Mouse (Mus musculus) midbrain, embryonic 16.5 days (tissue): ENCODE data around the gene Tcf7l2. TPM values are rescaled to one million over a fixed set of nuclear protein-coding genes. Genes with fewer than 3 reads are reported as not detected.

Experiments used
- ATAC-seq: fragments of 200-750 bp; cut with Nextera tagmentation; 2 replicates; pipeline ENCODE4 v1.8.0; 2017; ENCODE audit warnings: moderate TSS enrichment
- H3K27ac ChIP-seq: fragments of 300-500 bp; sonication (generic); 2 replicates; pipeline ENCODE4 v1.5.1; 2014; ENCODE audit warnings: mild to moderate bottlenecking, low read length, mixed read lengths
- H3K27me3 ChIP-seq: fragments of 300-500 bp; sonication (generic); 2 replicates; pipeline ENCODE4 v1.6.1; 2014; ENCODE audit warnings: low read depth, low read length, mixed read lengths; ENCODE audit not compliant: control insufficient read depth, insufficient read depth
- H3K36me3 ChIP-seq: fragments of 300-500 bp; sonication (generic); 2 replicates; pipeline ENCODE4 v1.6.1; 2014; ENCODE audit warnings: mild to moderate bottlenecking, low read length, moderate library complexity, mixed read lengths; ENCODE audit not compliant: control insufficient read depth, insufficient read depth
- H3K4me1 ChIP-seq: fragments of 300-500 bp; sonication (generic); 2 replicates; pipeline ENCODE4 v1.6.1; 2014; ENCODE audit warnings: mild to moderate bottlenecking, low read length, mixed read lengths; ENCODE audit not compliant: control insufficient read depth, insufficient read depth
- H3K4me2 ChIP-seq: fragments of 300-500 bp; sonication (generic); 2 replicates; pipeline ENCODE4 v1.6.1; 2014; ENCODE audit warnings: mild to moderate bottlenecking, low read length, mixed read lengths
- H3K4me3 ChIP-seq: fragments of 300-500 bp; sonication (generic); 2 replicates; pipeline ENCODE4 v1.5.1; 2014; ENCODE audit warnings: low read depth, mild to moderate bottlenecking, low read length, moderate library complexity, mixed read lengths
- H3K9ac ChIP-seq: fragments of 300-500 bp; sonication (generic); 2 replicates; pipeline ENCODE4 v1.6.1; 2014; ENCODE audit warnings: low read depth, low read length, mixed read lengths
- H3K9me3 ChIP-seq: fragments of 300-500 bp; sonication (generic); replicated peaks from 2 replicates; pipeline ENCODE4 v1.6.1; 2014; ENCODE audit warnings: mild to moderate bottlenecking, low read length, mixed read lengths; ENCODE audit not compliant: control insufficient read depth, poor library complexity, severe bottlenecking
- WGBS: fragments of 180-500 bp; shearing (Covaris S2); extraction: QIAGEN DNeasy Blood & Tissue Kit; methylation state at CpG from one replicate; pipeline ENCODE4 v1.1.7; 2014; 5-methylcytosine and 5-hydroxymethylcytosine counted together
- polyA plus RNA-seq: library from polyadenylated mRNA; unstranded; fragments of >200 nt; fragmentation: Nextera tagmentation; extraction: Ambion mirVana; gene quantifications from 2 replicates; pipeline ENCODE4 v1.2.1, GENCODE M21; 2015

Tcf7l2 gene
- polyA plus RNA-seq, 1 experiment from 2014 or later: 824 TPM

DNA sequence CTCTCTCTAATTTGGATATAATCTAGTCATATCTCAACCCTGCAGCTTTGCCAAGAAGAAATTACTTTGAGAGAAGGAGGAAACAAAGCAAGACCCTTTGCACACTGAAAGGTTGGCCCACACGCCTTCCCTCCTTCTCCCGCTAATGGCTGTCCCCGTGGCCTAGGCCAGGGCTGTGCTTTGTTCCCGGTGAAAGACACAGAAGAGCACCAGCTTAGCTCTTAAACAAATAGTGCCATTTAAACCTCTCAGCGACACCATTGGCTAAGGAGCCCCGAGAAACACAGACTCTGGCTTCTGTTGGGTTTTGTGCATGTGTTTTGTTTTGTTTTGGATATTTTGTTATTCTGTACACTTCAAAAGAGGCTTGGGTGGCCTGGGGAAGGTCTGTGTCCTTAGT, 37.5 kb upstream of the Tcf7l2 start:
- WGBS: 20% methylated on average over 6 of the region's 6 CpGs

DNA sequence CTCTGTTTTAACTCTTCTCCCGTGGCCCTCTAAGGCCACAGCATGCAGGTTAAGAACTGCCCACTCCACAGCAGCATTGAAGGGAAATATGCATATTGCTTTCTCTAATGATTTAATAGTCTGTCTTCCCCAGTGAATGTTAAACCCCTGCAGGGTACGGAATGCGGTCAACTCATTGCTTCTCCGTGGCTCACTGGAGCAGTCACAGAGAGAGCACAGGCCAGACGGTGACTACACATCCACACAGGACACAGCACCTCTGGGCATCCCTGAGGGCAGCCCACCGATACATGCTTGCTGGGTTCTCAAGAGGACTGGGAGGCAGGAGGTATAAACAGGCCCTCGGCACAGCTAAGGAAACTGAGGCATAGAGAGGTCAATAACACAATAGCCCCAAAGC, 35.3 kb upstream of the Tcf7l2 start:
- Histone ChIP-seq H3K4me2 (no peak overlapping the region), H3K4me1 (no peaks in the 10 kb centered on the region; the same call in 1 of the 2 replicates), H3K9ac (no peak overlapping the region), H3K27me3 (no peaks in the 10 kb centered on the region), H3K27ac (no peak overlapping the region), H3K4me3 (no peak overlapping the region), H3K36me3 (no peaks in the 10 kb centered on the region), H3K9me3 (no peaks in the 10 kb centered on the region)
- WGBS: 74% methylated on average over 7 of the region's 7 CpGs
- no peak for ATAC-seq

More for the DNA sequence above, 37.5 kb upstream of the Tcf7l2 start:
- H3K27me3 ChIP-seq: no peaks in the 10 kb centered on the region
- no peak overlapping the region for H3K4me2 ChIP-seq
- no peaks in the 10 kb centered on the region for H3K36me3 ChIP-seq
- H3K4me3 ChIP-seq: no peak overlapping the region
- no peaks in the 10 kb centered on the region for H3K9me3 ChIP-seq
- no peaks in the 10 kb centered on the region; the same call in 1 of the 2 replicates for H3K4me1 ChIP-seq
- no peak overlapping the region for H3K9ac ChIP-seq
- no peak for ATAC-seq
- H3K27ac ChIP-seq: no peak overlapping the region

DNA sequence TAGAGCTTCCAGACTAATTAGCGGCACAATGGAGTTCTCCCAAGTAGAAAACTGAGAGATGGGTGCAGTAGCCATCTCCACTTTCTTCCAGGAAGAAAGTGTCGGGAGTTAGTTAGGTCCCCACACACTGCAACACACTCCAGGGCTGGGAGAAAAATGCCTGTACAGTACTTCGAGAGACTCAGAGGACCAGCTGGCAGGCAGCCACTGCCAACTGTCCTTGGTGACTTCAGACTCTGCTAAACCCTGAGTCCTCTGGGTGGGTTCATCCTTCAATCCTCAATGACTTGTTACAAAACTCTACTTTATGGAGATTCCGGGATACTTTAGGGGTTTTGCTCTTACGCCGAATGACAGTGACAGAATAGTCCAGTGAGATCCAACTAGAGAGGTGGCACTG, 34.8 kb upstream of the Tcf7l2 start:
- 90% methylated on average over 6 of the region's 6 CpGs for WGBS
- no peak for ATAC-seq
- H3K27me3 ChIP-seq: no peaks in the 10 kb centered on the region

DNA sequence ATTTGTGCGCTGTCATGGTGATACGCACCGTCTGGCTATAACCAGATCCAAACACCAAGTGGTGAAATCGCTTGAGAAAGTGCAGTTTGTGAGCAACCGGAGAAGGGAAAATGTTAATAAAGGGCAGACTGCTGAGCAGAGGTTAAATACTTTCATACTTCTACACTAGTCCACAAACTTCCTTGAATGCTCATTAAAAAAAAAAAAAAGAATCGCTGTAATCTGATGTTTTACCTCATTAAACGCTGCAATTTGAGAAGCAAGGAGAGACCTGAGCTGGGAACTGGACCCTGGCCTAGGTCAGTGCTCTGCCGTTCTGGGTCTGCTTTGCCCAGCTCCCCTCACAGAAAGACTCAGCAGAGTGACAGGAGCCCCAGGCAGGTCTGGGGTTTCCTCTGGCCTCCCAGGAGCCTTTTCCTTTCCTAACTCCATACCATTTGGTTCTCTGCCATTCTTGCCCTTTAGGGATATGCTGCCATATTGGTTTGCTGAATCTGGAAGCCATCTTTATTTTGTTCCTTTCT, 33.5 kb upstream of the Tcf7l2 start:
- WGBS: 88% methylated on average over 8 of the region's 8 CpGs
- no peak overlapping the region for H3K27ac ChIP-seq

More for the DNA sequence above, 34.8 kb upstream of the Tcf7l2 start:
- no peaks in the 10 kb centered on the region for H3K9me3 ChIP-seq
- no peak overlapping the region for H3K4me2 ChIP-seq
- no peak overlapping the region for H3K9ac ChIP-seq
- no peaks in the 10 kb centered on the region for H3K36me3 ChIP-seq
- H3K4me3 ChIP-seq: no peak overlapping the region
- no peak overlapping the region for H3K27ac ChIP-seq
- no peaks in the 10 kb centered on the region; the same call in 1 of the 2 replicates for H3K4me1 ChIP-seq

DNA sequence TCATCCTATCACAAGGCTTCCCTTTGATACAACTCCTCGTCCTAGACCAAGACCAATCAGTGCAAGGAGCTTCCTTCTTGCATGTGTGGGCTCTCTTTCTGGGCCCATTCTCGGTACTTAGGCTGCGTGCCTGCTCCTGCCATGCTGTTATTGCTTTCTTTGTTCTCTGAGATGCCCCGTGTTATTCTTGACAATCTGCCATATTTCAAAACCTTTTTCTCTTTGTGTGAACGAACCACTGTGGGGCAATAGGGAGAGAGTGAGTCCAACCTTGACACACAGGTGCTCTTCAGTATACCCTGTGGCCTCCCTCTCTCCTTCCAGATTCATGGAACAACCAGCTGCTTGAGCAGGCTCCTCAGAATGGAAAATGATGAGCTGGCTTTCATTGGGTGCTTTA, 30.8 kb upstream of the Tcf7l2 start:
- ATAC-seq: no peak
- H3K9ac ChIP-seq: no peak overlapping the region
- H3K27me3 ChIP-seq: no peaks in the 10 kb centered on the region
- H3K36me3 ChIP-seq: no peaks in the 10 kb centered on the region
- WGBS: 78% methylated on average over 5 of the region's 5 CpGs
- no peak overlapping the region for H3K27ac ChIP-seq
- H3K4me3 ChIP-seq: no peak overlapping the region
- H3K4me1 ChIP-seq: no peaks in the 10 kb centered on the region
- no peak overlapping the region for H3K4me2 ChIP-seq
- H3K9me3 ChIP-seq: no peaks in the 10 kb centered on the region

More for the DNA sequence above, 33.5 kb upstream of the Tcf7l2 start:
- Histone ChIP-seq H3K27me3 (no peaks in the 10 kb centered on the region), H3K36me3 (no peaks in the 10 kb centered on the region), H3K9me3 (no peaks in the 10 kb centered on the region), H3K9ac (no peak overlapping the region), H3K4me1 (no peaks in the 10 kb centered on the region; the same call in 1 of the 2 replicates), H3K4me2 (no peak overlapping the region), H3K4me3 (no peak overlapping the region)
- no peak for ATAC-seq

DNA sequence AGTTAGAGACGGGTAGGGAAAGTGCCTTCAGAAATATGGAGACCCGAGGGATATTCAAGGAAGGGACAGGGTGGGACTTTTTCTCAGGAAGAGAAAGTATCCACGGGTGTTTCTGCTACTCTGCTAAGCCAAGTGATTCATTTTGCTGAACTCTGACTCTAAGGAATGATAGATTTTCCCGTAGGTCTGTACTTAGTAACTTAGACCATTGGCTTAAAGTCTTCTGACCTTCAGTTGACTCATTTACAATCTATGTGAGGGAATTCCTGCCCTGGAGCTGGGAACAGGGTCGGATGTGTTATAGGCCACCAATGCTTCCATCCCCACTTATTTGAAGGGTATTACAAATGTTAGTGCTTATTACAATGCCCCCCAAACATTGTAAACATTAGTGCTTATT, 29.9 kb upstream of the Tcf7l2 start:
- Histone ChIP-seq H3K27ac (no peak overlapping the region), H3K4me3 (no peak overlapping the region), H3K27me3 (no peaks in the 10 kb centered on the region), H3K36me3 (no peaks in the 10 kb centered on the region), H3K4me1 (no peaks in the 10 kb centered on the region), H3K9ac (no peak overlapping the region), H3K4me2 (no peak overlapping the region), H3K9me3 (no peaks in the 10 kb centered on the region)
- ATAC-seq: no peak
- 91% methylated on average over 5 of the region's 5 CpGs for WGBS

DNA sequence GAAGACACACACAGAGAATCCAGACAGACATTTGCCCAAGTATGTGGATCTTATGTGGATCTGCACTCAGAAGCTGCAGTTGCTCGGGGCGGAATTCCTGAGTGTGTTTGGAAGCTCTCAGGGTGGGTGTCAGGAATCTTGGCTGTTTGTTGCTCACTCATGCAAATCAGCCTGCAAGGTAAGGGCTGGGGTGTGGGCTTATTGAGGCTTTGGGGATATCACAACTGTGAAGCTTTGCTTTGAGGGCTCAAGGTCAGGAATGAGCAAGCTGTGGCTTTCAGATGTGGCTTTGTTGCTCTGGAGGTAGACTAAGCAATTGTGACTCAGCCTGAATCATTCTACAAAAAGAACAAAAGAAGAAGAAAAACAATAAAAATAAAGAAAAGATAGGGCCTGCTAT, 28.9 kb upstream of the Tcf7l2 start:
- H3K9ac ChIP-seq: no peak overlapping the region
- no peak overlapping the region for H3K4me3 ChIP-seq
- no peak for ATAC-seq
- no peak overlapping the region for H3K4me2 ChIP-seq
- H3K27me3 ChIP-seq: no peaks in the 10 kb centered on the region
- H3K9me3 ChIP-seq: no peaks in the 10 kb centered on the region
- no peaks in the 10 kb centered on the region for H3K36me3 ChIP-seq
- H3K4me1 ChIP-seq: no peaks in the 10 kb centered on the region
- 88% methylated on average over 2 of the region's 2 CpGs for WGBS
- H3K27ac ChIP-seq: no peak overlapping the region

DNA sequence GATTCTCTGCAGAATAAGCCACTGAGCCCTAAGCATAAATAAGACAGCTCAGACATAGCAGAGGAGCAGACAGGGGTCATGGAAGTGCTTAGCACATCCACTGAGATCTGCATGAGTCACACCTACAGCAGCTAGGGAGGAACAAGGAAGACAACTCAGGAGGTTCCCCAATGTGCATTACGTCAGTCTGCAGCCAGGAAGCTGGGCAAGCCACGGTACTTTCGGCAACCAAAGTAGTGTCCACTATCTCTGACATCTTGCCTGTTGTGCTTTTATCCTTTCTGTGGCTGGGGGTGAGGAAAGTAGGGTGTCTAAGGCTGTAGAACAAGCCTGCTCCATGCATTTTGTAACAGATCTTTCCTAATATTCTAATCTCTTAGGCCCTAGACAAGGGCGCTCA, 27.6 kb upstream of the Tcf7l2 start:
- Histone ChIP-seq H3K4me3 (no peak overlapping the region), H3K27me3 (no peaks in the 10 kb centered on the region), H3K9me3 (no peaks in the 10 kb centered on the region), H3K9ac (no peak overlapping the region), H3K4me2 (no peak overlapping the region), H3K4me1 (no peaks in the 10 kb centered on the region), H3K36me3 (no peaks in the 10 kb centered on the region), H3K27ac (no peak overlapping the region)
- WGBS: 91% methylated on average over 4 of the region's 4 CpGs
- no peak for ATAC-seq

DNA sequence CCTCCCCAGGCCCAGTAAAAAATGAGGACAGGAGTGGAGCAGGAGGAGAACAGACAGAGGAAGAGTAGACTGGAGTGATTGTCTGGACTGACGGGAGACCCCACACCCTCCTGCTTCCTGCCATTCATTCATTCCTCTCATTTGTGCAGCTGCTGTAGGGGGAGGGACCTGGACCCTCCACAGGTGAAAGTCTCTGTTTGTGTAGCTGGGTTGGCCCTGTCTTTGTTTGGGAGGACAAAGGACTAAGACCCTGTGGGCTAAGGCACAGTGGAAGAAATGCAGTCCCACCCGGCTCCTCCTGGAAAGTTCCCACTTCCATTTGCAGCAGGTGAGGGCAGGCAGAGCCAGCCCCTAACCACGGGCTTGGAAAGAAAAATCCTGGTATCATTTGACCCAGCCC, 27.0 kb upstream of the Tcf7l2 start:
- Histone ChIP-seq H3K4me1 (no peaks in the 10 kb centered on the region), H3K9ac (no peak overlapping the region), H3K27ac (no peak overlapping the region), H3K4me3 (no peak overlapping the region), H3K27me3 (no peaks in the 10 kb centered on the region), H3K9me3 (no peaks in the 10 kb centered on the region), H3K4me2 (no peak overlapping the region), H3K36me3 (no peaks in the 10 kb centered on the region)
- WGBS: 60% methylated on average over 3 of the region's 3 CpGs
- ATAC-seq: no peak
